Comparison of ENCODE assay signal across 17 mouse cellular contexts in the genomic region with DNA sequence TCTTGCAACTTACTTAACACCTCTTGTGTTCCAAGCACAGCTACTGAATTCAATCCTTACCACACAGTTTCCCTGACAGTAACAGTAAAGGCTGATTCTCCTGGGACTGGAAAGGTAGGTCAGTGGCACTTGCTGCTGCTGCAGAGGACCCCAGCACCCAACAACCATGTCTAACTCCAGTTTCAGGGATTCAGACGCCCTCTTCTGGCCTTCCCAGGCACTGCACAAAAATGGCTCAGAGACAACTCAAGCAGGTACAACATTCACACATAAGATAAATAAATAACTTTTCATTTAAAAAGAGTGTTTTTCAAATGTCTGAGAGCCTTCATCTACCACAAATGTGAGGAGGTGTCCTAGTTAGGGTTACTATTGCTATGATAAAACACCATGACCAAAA. TPM values are rescaled to one million over a fixed set of nuclear protein-coding genes. Genes with fewer than 3 reads are reported as not detected.
A peak's percentile ranks its signal among the peaks of the same experiment; 100 is the strongest.
DNase-seq lines count a peak whose midpoint lies in the region; ATAC-seq and TF ChIP-seq lines count a peak whose summit lies in the region.
"Had no signal": no experiment of that assay in that cellular context is flagged by ENCODE, and none has a peak within 500 bp of the region (broad histone marks: within the 10 kb centered on the region; RNA-seq: fewer than 3 reads in every experiment).

No protein-coding gene starts in this region.

- intact Hi-C loops in left cerebral cortex, postnatal 14 days (cut with DNase I) = loop anchor here (10.0 kb wide), 1 partner anchor 742 kb away; a partner anchor contains a TSS

- no peaks in the 10 kb centered on the region for H3K9me3 ChIP-seq in liver, embryonic 14.5 days (ENCODE audit: control insufficient read depth, low read length)
- H3K9me3 ChIP-seq in liver, embryonic 11.5 days (ENCODE audit: control insufficient read depth, low read length) = no peaks in the 10 kb centered on the region; the same call in 1 of the 2 replicates
- no peaks in the 10 kb centered on the region for H3K9me3 ChIP-seq in ES-Bruce4 (replicated peaks; ENCODE audit: control insufficient read depth, insufficient read depth, low read length, poor library complexity, severe bottlenecking)
- H3K9me3 ChIP-seq: embryonic facial prominence, embryonic 10.5 days; heart, embryonic 10.5 days; kidney, embryonic 15.5 days; liver, embryonic 13.5 days; midbrain, embryonic 12.5 days; neural tube, embryonic 12.5 days had no signal

- no peaks in the 10 kb centered on the region for H3K36me3 ChIP-seq in liver, embryonic 14.5 days (replicated peaks; ENCODE audit: control insufficient read depth, insufficient read depth, low read depth)
- H3K36me3 ChIP-seq in liver, embryonic 11.5 days (ENCODE audit: control insufficient read depth, insufficient read depth, low read length) = peaks cover 19% of the 10 kb centered on the region
- peaks cover 12% of the 10 kb centered on the region for H3K36me3 ChIP-seq in ES-Bruce4 (ENCODE audit: control insufficient read depth, insufficient read depth, low read length, poor library complexity, severe bottlenecking)

- peak; percentile 65 for TF ChIP-seq CTCF in liver, embryonic 14.5 days (IDR thresholded peaks at IDR 0.05; ENCODE audit: low read depth)
- TF ChIP-seq CTCF in ES-Bruce4 (IDR thresholded peaks at IDR 0.05; ENCODE audit: low read depth, low read length) = peak; percentile 58

- no peak overlapping the region for H3K27ac ChIP-seq in liver, embryonic 14.5 days
- H3K27ac ChIP-seq in liver, embryonic 11.5 days (ENCODE audit: low read depth, low read length) = no peak overlapping the region
- no peak overlapping the region for H3K27ac ChIP-seq in ES-Bruce4 (ENCODE audit: insufficient read depth, low read length)
- H3K27ac ChIP-seq: embryonic facial prominence, embryonic 10.5 days; heart, embryonic 10.5 days; kidney, embryonic 15.5 days; liver, embryonic 13.5 days; midbrain, embryonic 12.5 days; neural tube, embryonic 12.5 days had no signal

- no peak overlapping the region for H3K4me2 ChIP-seq in liver, embryonic 14.5 days (ENCODE audit: low read depth)
- H3K4me2 ChIP-seq in liver, embryonic 11.5 days = no peak overlapping the region
- H3K4me2 ChIP-seq: kidney, embryonic 15.5 days; liver, embryonic 13.5 days; midbrain, embryonic 12.5 days; neural tube, embryonic 12.5 days had no signal

- no peaks in the 10 kb centered on the region for H3K27me3 ChIP-seq in liver, embryonic 14.5 days (ENCODE audit: control insufficient read depth, insufficient read depth, low read length)
- H3K27me3 ChIP-seq in liver, embryonic 11.5 days (replicated peaks; ENCODE audit: control insufficient read depth, insufficient read depth, low read length) = no peaks in the 10 kb centered on the region
- H3K27me3 ChIP-seq in ES-Bruce4 (ENCODE audit: control insufficient read depth, insufficient read depth, low read length, poor library complexity, severe bottlenecking) = no peaks in the 10 kb centered on the region
- H3K27me3 ChIP-seq: kidney, embryonic 15.5 days; liver, embryonic 13.5 days; midbrain, embryonic 12.5 days; neural tube, embryonic 12.5 days had no signal

- 0% methylated on average over 1 of the region's 1 CpGs for WGBS in liver, embryonic 14.5 days (ENCODE audit: insufficient replicate concordance)
- 6% methylated on average over 1 of the region's 1 CpGs for WGBS in liver, embryonic 11.5 days

- TF ChIP-seq POLR2A in ES-Bruce4 (IDR thresholded peaks at IDR 0.05; ENCODE audit: insufficient read depth, low read length) = no peak

- peak; percentile 52 for DNase-seq in cerebellum, adult 9-10 months
- no peak for DNase-seq in cerebellum, adult 11 months
- no peak for DNase-seq in liver, embryonic 14.5 days (ENCODE audit: low read depth in 3 of 3, low spot score in 3 of 3)
- DNase-seq in liver, embryonic 11.5 days (ENCODE audit: low spot score) = no peak
- peak; percentile 30 for DNase-seq in c-Kit-positive CD71-positive TER-119-positive erythroid progenitor cells, embryonic 14.5 days (ENCODE audit: low spot score)
- no peak for DNase-seq in left cerebral cortex, postnatal 14 days (ENCODE audit: low spot score in 2 of 2)
- no peak for DNase-seq in ovary, adult 18-20 months (ENCODE audit: low spot score)
- DNase-seq: liver, embryonic 13.5 days; right cerebral cortex, adult 18-20 months; thymus, postnatal 14 days had no signal

- TF ChIP-seq EP300 in liver, embryonic 14.5 days (IDR thresholded peaks at IDR 0.05; ENCODE audit: low read depth) = no peak
- no peak for TF ChIP-seq EP300 in ES-Bruce4 (IDR thresholded peaks at IDR 0.05; ENCODE audit: insufficient read depth, low read depth, low read length)

- H3K4me1 ChIP-seq in liver, embryonic 14.5 days (replicated peaks; ENCODE audit: control insufficient read depth in 2 of 2, insufficient read depth in 2 of 2, low read length in 1 of 2) = peaks cover 0 to 2% of the 10 kb centered on the region in 2 experiments; a peak in 3 of 4 replicates
- H3K4me1 ChIP-seq in liver, embryonic 11.5 days (replicated peaks; ENCODE audit: control insufficient read depth, insufficient read depth, low read length) = peaks cover under 1% of the 10 kb centered on the region
- no peaks in the 10 kb centered on the region for H3K4me1 ChIP-seq in ES-Bruce4 (ENCODE audit: control insufficient read depth, insufficient read depth, low read length)

- no peak overlapping the region for H3K4me3 ChIP-seq in liver, embryonic 14.5 days (ENCODE audit: insufficient read depth in 1 of 2, low read depth in 2 of 2, low read length in 2 of 2)
- H3K4me3 ChIP-seq in liver, embryonic 11.5 days (ENCODE audit: low read depth, low read length) = no peak overlapping the region
- H3K4me3 ChIP-seq in ES-Bruce4 (ENCODE audit: low read depth, low read length) = no peak overlapping the region
- H3K4me3 ChIP-seq: embryonic facial prominence, embryonic 10.5 days; heart, embryonic 10.5 days; kidney, embryonic 15.5 days; liver, embryonic 13.5 days; midbrain, embryonic 12.5 days; neural tube, embryonic 12.5 days had no signal

- ATAC-seq in liver, embryonic 14.5 days (ENCODE audit: insufficient read depth) = no peak
- ATAC-seq in liver, embryonic 11.5 days (replicated peaks; ENCODE audit: low FRiP score) = no peak

- no peak overlapping the region for H3K9ac ChIP-seq in liver, embryonic 14.5 days (replicated peaks)
- no peak overlapping the region for H3K9ac ChIP-seq in liver, embryonic 11.5 days (ENCODE audit: low read depth, low read length)
- no peak overlapping the region for H3K9ac ChIP-seq in ES-Bruce4 (ENCODE audit: low read depth, poor library complexity, severe bottlenecking)
- H3K9ac ChIP-seq: kidney, embryonic 15.5 days; liver, embryonic 13.5 days; midbrain, embryonic 12.5 days; neural tube, embryonic 12.5 days had no signal

RNA-seq across cellular contexts. Expression of a gene that starts 1.7 kb away (rescaled TPM):
- polyA plus RNA-seq in liver, embryonic 14.5 days (2012; rRNA removed) = 3.1 and 4.0 TPM in 2 replicates
- polyA plus RNA-seq in liver, embryonic 14.5 days (2014; fragmentation: Nextera tagmentation; extraction: Ambion mirVana) = 5.2 and 5.6 TPM in 2 replicates
- polyA plus RNA-seq in liver, embryonic 11.5 days (2014; fragmentation: Nextera tagmentation; extraction: Ambion mirVana) = 17.4 and 18.2 TPM in 2 replicates
- 17.7 and 18.1 TPM in 2 replicates for polyA plus RNA-seq in ES-Bruce4 (2011; ENCODE audit: insufficient read depth, insufficient read length, low read depth, missing spikeins)
- total RNA-seq in left cerebral cortex, postnatal 14 days (2021) = 10 to 100 TPM; 27.1 to 29.4 TPM

RNA-seq across cellular contexts. Expression of a gene that starts 13.3 kb away (rescaled TPM):
- 1.0 and 1.6 TPM in 2 replicates for polyA plus RNA-seq in liver, embryonic 14.5 days (2012; rRNA removed)
- polyA plus RNA-seq in liver, embryonic 14.5 days (2014; fragmentation: Nextera tagmentation; extraction: Ambion mirVana) = 0.10 and 1.2 TPM in 2 replicates
- polyA plus RNA-seq in liver, embryonic 11.5 days (2014; fragmentation: Nextera tagmentation; extraction: Ambion mirVana) = 2.0 and 2.6 TPM in 2 replicates
- polyA plus RNA-seq in ES-Bruce4 (2011; ENCODE audit: insufficient read depth, insufficient read length, low read depth, missing spikeins) = 7.0 and 13.2 TPM in 2 replicates
- total RNA-seq in left cerebral cortex, postnatal 14 days (2021) = 1 to 10 TPM; 3.3 to 5.1 TPM

RNA-seq across cellular contexts. Expression of a gene that starts 49.6 kb away (rescaled TPM):
- polyA plus RNA-seq in liver, embryonic 14.5 days (2012; rRNA removed) = 1.1 TPM in 2 replicates
- 3.6 and 4.6 TPM in 2 replicates for polyA plus RNA-seq in liver, embryonic 14.5 days (2014; fragmentation: Nextera tagmentation; extraction: Ambion mirVana)
- polyA plus RNA-seq in liver, embryonic 11.5 days (2014; fragmentation: Nextera tagmentation; extraction: Ambion mirVana) = 5.1 and 5.7 TPM in 2 replicates
- polyA plus RNA-seq in ES-Bruce4 (2011; ENCODE audit: insufficient read depth, insufficient read length, low read depth, missing spikeins) = not detected in 2 replicates
- under 1 TPM in 1 of 2 experiments, not detected in 1; 0.13 TPM for total RNA-seq in left cerebral cortex, postnatal 14 days (2021)
- total RNA-seq: layer of hippocampus, postnatal 14 days had no signal
- polyA plus RNA-seq: kidney, embryonic 15.5 days had no signal

RNA-seq across cellular contexts. Expression of a gene that starts 54.3 kb away (rescaled TPM):
- polyA plus RNA-seq in liver, embryonic 14.5 days (2012; rRNA removed) = 16.2 and 22.2 TPM in 2 replicates
- polyA plus RNA-seq in liver, embryonic 14.5 days (2014; fragmentation: Nextera tagmentation; extraction: Ambion mirVana) = 15.6 and 22.2 TPM in 2 replicates
- 46.2 and 48.0 TPM in 2 replicates for polyA plus RNA-seq in liver, embryonic 11.5 days (2014; fragmentation: Nextera tagmentation; extraction: Ambion mirVana)
- 63.1 and 68.7 TPM in 2 replicates for polyA plus RNA-seq in ES-Bruce4 (2011; ENCODE audit: insufficient read depth, insufficient read length, low read depth, missing spikeins)
- total RNA-seq in left cerebral cortex, postnatal 14 days (2021) = 100 to 1,000 TPM; 117 to 128 TPM

Comparison
In these comparisons a context has a peak if more than half of its experiments do, and no peak if none do; other contexts are left out.
1. DNase-seq: peak in cerebellum, adult 9-10 months (single experiment) and c-Kit-positive CD71-positive TER-119-positive erythroid progenitor cells, embryonic 14.5 days (single experiment); none in cerebellum, adult 11 months (single experiment), liver, embryonic 14.5 days (0 of 3), liver, embryonic 11.5 days (single experiment), left cerebral cortex, postnatal 14 days (0 of 2) and ovary, adult 18-20 months (single experiment).